Mouse (Mus musculus) activated CD4-positive, CD25-positive, alpha-beta regulatory T cell, adult 9 weeks (primary cell): ENCODE data around the gene Nt5c1a. TPM values are rescaled to one million over a fixed set of nuclear protein-coding genes. Genes with fewer than 3 reads are reported as not detected.

ENCODE experiments used
- polyA plus RNA-seq: library from polyadenylated mRNA; unstranded; fragments of 100-300 nt; shearing (Covaris generic); gene quantifications from one replicate; pipeline ENCODE4 v1.2.1, GENCODE M21; 2017

The Nt5c1a gene
- not detected for polyA plus RNA-seq

DNA sequence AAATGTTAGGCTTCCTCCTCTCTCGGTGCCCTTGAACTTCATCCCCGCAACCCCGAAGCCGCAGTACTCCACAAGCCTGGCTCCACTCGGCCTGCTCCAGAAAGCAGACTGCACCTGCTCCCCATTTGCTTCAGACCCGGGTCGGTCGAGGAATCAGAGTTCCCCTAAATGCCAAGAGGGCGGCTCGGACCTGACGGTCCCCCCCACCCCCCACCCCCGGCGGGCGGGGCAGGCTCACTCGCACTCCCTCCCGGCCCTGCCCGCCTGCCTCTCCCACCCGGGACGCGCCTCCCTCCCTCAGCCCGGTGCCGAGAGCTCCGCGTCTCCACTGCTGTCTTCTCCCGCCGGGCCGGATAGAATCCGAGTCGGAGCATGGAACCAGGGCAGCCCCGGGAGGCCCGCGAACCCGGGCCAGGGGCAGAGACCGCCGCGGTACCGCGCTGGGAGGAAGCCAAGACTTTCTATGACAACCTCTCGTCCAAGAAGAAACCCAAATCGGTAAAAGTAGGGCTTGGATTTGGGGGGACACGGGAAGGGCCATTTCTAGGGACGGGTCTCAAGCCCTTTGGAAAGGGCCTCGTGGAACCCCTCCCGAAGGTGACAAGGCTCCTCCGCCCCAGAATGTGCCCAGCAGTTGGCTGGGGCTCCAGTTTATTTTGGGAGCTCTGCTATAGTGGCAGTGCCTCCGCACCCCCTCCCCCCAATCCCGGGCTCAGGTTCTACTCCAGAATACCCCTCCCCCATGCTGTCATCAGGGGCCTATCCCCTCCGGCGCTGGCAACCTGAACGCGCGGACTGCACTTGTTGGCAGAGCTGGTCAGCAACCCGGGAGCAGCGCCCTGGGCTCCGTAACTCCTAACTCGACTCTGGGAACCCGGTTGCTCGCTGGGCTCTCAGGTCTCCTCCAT is at the start of gene Nt5c1a:
Nt5c1a (plus strand) TSS at position 319 of the 908 bp plus-strand sequence.

GRCm38 (mm10) chr4:123182328-123183238 is 18.7 kb upstream of the Nt5c1a start, which contains the start of gene Hpcal4:
TSS of gene Hpcal4 (plus strand) at chr4:123183227.

DNA sequence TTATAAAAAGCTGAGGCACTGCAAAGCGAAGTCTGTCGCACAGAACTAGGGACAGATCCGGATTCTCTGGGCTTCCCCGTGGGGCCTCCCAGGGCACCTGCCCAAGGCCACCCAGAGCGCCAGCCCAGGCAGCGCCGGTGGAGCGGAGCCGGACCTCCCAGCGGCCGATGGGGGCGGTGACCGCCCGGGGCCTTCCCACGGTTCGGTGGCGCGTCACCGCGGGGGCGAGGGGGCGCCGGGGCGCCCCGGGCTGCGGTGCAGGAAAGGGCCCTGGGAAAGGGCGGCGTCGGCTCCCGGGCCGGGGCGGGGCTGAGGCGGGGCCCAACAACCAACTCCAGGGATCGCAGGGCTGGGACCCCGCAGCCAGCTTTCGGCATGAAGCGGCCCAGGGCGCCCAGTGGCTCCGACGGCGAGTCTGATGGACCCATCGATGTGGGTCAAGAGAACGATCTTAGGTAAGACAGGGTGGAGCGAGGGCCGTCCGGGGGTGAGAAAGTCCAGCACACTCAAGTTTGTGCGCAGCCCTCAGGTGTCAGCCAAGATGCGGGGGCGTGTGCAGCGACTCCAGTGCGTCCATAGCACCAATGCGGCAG is 32.3 kb downstream of the Nt5c1a start, which contains the start of gene Heyl:
Heyl (plus strand) TSS at position 65 of the 593 bp plus-strand sequence.

DNA sequence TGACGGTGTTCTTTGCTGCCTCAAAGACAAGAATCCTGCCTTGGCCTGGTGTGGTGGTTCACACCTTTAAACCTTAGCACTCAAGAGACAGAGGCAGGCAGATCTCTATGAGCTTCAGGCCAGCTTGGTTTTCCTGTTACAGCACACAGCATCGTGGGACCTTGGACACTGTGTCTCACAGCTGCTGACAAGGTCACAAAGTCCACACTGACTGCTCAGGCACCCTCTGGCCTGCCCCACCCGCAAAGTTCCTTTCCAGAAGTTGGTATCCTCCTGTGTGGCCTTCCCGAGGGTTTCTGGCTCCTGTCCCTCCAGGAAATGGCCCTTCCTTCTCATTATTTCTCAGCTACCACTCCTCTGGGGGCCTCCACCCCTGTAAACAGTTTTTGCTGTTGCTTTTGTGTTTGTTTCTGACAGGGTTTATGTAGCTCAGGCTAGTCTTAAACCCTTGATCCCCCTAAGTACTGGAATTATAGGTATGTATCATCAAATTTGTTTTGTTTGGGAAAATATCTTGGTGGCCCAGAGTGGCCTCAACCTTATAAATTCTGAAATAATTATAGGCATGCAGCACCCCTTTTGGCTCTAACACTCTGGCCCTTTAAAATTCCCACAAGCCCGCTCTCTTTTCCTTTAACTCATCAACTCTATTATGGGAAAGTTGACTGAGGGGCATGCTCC is 60.6 kb downstream of the Nt5c1a start, which contains the start of gene Pabpc4:
Pabpc4 (plus strand) TSS at position 631 of the 681 bp plus-strand sequence.

Other genes with a start within 250 kb of the Nt5c1a start
- gene Mfsd2a, start 240.3 kb upstream of the Nt5c1a start, polyA plus RNA-seq, result 4.0 TPM
- not detected for gene Mycl, start 205.9 kb upstream of the Nt5c1a start, polyA plus RNA-seq
- 26.3 TPM for gene Trit1, start 184.9 kb upstream of the Nt5c1a start, polyA plus RNA-seq
- 0.15 TPM for gene Bmp8b, start 96.3 kb upstream of the Nt5c1a start, polyA plus RNA-seq
- not detected for gene Oxct2b, start 85.2 kb upstream of the Nt5c1a start, polyA plus RNA-seq
- 96.6 TPM for gene Ppie, start 61.6 kb upstream of the Nt5c1a start, polyA plus RNA-seq
- gene Hpcal4, start 18.3 kb upstream of the Nt5c1a start, polyA plus RNA-seq, result not detected
- 0.12 TPM for gene Heyl, start 32.1 kb downstream of the Nt5c1a start, polyA plus RNA-seq
- 7.2 TPM for gene Pabpc4, start 60.8 kb downstream of the Nt5c1a start, polyA plus RNA-seq
- gene Oxct2a, start 122.1 kb downstream of the Nt5c1a start, polyA plus RNA-seq, result not detected
- not detected for gene Bmp8a, start 141.7 kb downstream of the Nt5c1a start, polyA plus RNA-seq